16 mouse cellular contexts compared by ENCODE assay signal in genomic region chr6:12052884-12053283, GRCm38 (mm10).
"Had no signal": no experiment of that assay in that cellular context is flagged by ENCODE, and none has a peak within 500 bp of the region (broad histone marks: within the 10 kb centered on the region; RNA-seq: fewer than 3 reads in every experiment).

No protein-coding gene starts in this region.

- H3K4me1 ChIP-seq: limb, embryonic 10.5 days; liver, embryonic 15.5 days; midbrain, embryonic 10.5 days; neural tube, embryonic 12.5 days had no signal

- H3K27me3 ChIP-seq: liver, embryonic 15.5 days; neural tube, embryonic 12.5 days had no signal

- H3K27ac ChIP-seq: left cerebral cortex, adult 2 months; limb, embryonic 10.5 days; liver, embryonic 15.5 days; midbrain, embryonic 10.5 days; neural tube, embryonic 12.5 days had no signal

- H3K9ac ChIP-seq: liver, embryonic 15.5 days; neural tube, embryonic 12.5 days had no signal

- H3K36me3 ChIP-seq: liver, embryonic 15.5 days; neural tube, embryonic 12.5 days had no signal

- H3K9me3 ChIP-seq: limb, embryonic 10.5 days; liver, embryonic 15.5 days; midbrain, embryonic 10.5 days; neural tube, embryonic 12.5 days had no signal

- ATAC-seq: lung, postnatal 0 days had no signal

- H3K4me2 ChIP-seq: liver, embryonic 11.5 days; liver, embryonic 15.5 days; neural tube, embryonic 12.5 days had no signal

- DNase-seq: kidney, adult 2 months; kidney, postnatal 14 days; lung, adult 2 months; lung, postnatal 36 days; midbrain, embryonic 14.5 days; right cerebral cortex, adult 18-20 months; right cerebral cortex, postnatal 25 days; thymus, postnatal 36 days had no signal

- H3K4me3 ChIP-seq: left cerebral cortex, adult 2 months; limb, embryonic 10.5 days; liver, embryonic 15.5 days; midbrain, embryonic 10.5 days; myocyte; neural tube, embryonic 12.5 days had no signal
